Mouse (Mus musculus) retina, postnatal 7 days (tissue): ENCODE measurements around the gene Yipf1.

Experiments used
- DNase-seq: peaks from one replicate; pipeline ENCODE4 v3.0.0-alpha.2; 2012; ENCODE audit warnings: low read depth, low spot score

Gene Yipf1

GRCm38 (mm10) chr4:107372304-107372703, 58.1 kb downstream of the Yipf1 start:
- no peak for DNase-seq

DNA sequence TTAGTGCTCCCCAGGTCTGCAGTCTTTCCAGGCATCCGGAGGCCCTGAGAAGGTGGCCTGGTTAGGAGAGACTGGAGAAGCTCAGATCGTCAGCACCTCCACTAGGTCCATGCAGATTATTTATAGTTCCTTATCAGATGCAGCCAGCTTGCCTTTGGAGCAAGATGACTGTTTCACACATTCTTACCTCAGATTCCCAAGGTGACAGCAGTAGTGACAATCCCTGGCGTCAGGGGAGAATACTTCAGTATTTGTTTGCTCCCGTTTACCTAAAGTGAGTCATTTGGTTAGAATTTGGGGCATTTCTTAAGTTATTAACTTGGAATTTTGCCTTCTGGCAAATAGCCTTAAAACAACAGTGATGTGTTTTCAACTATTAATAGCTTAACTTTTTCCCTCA, 60.5 kb downstream of the Yipf1 start:
- DNase-seq = no peak

- no peak for DNase-seq
Observed at GRCm38 (mm10) chr4:107378954-107379353, 64.8 kb downstream of the Yipf1 start.

DNA sequence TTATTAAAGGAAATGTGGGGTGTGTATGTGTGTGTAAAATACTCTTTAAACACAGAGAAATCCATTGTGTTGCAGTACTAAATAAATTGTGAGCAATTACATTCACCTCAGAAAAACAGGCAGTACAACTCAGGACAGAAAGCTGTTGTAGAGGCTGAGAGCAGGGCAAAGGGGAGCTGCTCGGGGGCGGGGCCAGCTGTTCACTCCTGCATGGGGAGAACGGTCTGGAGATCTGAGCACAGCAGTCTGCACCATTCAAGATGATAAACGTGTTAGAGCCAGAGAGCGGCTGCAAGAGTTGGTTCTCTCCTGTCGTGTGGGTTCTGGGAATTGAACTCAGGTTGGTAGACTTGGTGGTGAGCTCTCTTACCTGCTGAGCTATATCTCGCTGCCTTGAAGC, 66.7 kb downstream of the Yipf1 start:
- no peak for DNase-seq

DNA sequence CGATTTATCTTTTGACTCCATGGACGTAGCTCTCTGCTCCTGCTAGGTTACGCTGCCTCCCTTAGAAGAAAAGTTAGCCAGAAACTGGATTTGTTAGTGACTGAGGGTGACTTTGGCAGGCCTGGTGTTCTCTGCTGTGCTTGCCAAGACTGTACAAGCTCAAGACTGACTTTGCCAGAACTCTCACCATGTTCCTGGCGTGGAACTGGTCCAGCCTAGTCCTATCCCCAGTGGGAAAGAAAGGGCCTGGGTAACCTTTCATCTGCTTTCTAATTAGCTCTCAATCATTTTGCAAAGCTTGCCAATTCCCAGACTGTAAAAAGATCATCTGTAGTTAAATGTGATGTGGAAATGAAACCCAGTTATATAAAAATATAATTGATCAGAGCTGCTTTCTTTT, 72.9 kb downstream of the Yipf1 start:
- DNase-seq = no peak

DNA sequence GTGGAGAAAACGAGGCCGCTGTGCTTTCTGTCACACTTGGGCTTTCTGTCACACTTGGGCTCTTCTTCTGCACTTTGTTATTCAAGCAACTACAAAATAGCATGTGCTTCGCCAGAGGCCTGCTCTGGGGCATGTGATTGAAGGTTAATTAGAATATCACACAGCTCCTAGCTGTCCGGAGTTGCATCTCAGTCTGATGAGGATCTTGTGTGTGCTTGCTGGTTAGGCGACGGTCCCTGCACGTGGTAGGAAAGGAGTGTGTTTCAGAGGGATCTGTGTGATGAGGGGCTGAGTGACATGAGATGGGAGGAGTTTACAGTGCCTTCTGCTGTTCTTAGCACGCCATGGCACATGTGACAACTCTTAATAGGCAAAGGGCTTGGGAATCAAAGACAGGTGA, 73.3 kb downstream of the Yipf1 start:
- DNase-seq = no peak

- no peak for DNase-seq
Observed at GRCm38 (mm10) chr4:107388291-107388690, 74.1 kb downstream of the Yipf1 start.

DNA sequence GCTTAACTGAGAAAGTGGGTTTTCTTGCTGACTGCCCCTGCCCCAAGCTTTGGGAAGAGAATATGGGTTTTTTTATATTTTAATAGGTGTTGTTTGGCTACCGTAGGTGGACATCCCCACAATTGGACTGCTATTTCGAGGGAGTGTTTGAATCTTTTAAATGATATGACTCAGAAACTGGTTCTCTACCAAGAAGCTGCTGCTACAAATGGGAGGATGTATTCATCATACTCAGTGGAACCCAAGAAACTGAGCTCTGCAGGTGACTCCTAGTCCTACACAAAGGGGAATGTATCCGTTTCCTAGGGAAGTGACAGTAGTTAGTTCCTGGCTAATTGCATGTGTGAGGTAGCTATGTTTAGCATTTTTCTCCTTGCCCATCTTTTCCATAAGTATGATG, 75.2 kb downstream of the Yipf1 start:
- no peak for DNase-seq

DNA sequence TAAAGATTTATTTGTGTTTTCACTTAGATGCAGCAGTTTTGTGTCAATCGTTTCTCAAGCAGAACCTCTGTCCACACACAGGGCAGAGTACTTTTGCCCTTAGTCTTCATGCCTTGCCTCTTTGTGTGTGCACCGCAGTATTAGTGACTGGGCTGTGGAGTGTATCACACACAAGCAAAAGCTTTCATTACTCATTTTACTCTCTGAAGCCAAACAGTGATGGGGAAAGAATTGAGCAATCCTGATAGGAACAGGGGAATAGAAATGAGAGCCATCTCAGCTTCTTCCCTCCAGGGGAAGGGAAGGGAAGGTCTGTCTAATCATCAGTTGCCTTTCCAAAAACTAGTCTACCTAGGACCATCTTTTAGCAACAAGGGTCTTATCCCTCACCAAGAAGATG, 79.6 kb downstream of the Yipf1 start:
- no peak for DNase-seq
